Mouse (Mus musculus) megakaryocyte progenitor cell, adult 5-6 weeks (primary cell): Measurements from ENCODE around the gene Psmd9. TPM values are rescaled to one million over a fixed set of nuclear protein-coding genes. Genes with fewer than 3 reads are reported as not detected.
A peak's percentile ranks its signal among the peaks of the same experiment; 100 is the strongest.
"Not testable (repeated sequence)": the region's sequence is repeated elsewhere in the genome, so short reads cannot be mapped to it uniquely, and the experiment has no call there.

ENCODE experiments used
- ATAC-seq: replicated peaks from 2 replicates; pipeline ENCODE4 v1.8.0; 2016; ENCODE audit warnings: mild to moderate bottlenecking, moderate TSS enrichment, inconsistent platforms; ENCODE audit not compliant: poor library complexity
- total RNA-seq, 2 experiments: library from RNA; stranded (forward) in 1 of 2; stranded (reverse) in 1 of 2; fragments of 157-497, 149-512 nt in 1 of 2; fragments of 200-1000 nt in 1 of 2; gene quantifications; 2 replicates each; pipeline versions ENCODE4 v1.2.3 to v1.2.4; 2015 to 2017

The Psmd9 gene
- total RNA-seq, 2 experiments from 2014 or later: 19.4 to 23.9 TPM

- no peak for ATAC-seq
Observed at GRCm38 (mm10) chr5:123190912-123191311, 21.7 kb downstream of the Psmd9 start.

DNA sequence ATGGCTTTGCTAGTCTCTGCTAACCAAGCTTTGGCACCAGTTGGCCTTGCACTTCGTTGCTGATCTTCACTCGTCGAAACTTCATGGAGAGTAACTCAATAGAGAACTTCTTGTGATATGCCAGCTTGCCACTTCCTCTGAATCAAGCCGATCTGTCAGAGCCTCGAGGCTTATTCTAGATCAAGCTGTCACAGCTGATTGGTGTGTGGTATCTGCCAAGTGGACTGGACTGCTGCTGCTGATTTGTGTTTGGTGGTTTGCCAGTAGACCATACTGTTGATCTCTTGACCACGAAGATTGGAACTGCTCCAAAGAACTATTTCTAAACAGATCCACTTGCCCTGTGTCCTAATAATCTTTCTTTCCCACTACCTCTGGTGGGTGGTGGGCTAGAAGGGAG lies 22.2 kb downstream of the Psmd9 start:
- 0 out of 2 replicates have a peak, but pooled peaks have one; percentile 22 for ATAC-seq

DNA sequence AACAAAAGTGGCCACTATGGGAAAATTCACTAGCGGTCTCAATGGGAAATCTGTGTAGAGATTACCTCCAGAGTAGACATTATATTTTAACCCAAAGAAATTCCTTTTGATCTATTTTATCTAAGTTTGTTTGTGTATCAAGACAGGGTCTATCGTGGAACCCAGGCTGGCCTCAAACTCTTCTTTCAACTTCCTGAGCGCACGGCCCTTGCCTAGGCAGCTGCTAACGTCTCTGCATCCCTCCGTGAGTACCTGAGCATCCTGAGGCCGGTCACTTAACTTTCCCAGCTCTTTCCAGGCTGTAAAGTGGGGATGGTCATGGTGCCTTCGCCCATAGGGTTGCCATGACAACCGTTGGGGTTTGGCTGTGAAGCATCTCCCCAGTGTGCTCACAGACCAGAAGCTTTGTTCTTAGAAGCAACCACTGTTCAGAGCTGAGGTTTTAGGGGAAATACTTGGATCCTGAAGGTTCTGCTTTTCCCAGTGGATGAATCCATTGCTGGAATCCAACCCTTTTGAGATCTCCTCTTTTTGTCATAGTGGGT lies 23.5 kb downstream of the Psmd9 start:
- ATAC-seq: no peak

DNA sequence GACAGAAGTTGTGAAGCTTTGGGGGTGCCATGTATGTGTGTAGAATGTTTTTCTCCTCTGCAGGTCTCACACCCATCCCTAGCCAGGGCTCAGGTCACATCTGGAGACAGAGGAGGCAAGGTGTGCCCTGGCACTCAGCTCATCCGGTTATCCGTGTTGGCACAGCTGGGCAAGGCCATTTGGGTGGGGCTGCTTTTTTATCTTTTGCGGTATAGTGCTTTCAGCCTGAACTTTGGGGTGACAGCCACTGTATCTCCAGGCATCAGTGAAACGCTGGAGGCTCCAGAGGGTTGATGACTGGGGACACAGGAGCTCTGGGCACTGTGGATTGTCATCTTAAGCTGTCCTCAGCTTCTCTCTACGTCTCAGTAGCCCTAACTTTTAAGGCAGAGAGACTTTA lies 24.2 kb downstream of the Psmd9 start:
- ATAC-seq: peak; percentile 92

DNA sequence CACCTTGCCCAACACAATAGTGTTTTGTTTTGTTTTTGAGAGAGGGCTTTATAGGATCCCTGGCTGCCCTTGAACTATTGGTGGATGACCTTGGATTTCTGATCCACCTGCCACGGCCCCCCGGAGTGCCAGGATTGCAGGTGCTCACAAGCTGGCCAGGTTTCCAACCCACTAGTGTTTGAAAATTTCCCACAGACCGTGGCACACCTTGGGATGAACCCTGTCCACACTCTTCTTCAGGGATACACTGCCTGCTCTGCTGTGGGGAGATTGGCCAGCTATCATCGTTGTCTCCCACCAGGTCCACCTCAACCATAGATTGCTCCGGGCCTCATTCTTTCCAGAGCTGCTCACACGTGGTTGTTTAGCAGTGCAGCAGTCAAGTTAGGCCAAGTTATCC lies 25.6 kb downstream of the Psmd9 start:
- no peak for ATAC-seq

DNA sequence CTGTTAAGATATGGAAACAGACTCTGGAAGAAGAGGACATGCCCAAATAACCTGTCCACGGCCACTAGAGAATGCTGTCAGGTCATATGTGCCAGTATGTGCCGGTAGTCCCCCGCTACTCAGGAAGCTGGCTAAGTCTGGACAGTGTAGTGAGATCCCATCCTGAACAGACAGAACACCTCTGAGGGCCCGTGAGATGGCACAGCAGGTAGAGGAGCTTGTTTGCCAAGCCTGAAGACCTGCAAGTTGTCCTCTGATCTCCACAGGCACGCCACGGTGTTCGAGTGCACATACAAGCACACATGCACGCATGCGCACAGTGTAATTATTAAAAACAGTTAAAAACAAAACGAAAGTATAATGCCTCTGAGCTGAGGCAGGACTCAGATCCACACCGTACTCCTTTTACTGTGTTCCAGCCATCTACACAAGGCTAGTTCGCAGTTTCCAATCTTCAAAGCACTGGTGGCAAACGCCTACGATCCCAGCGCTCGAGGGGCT lies 26.3 kb downstream of the Psmd9 start:
- no peak for ATAC-seq

DNA sequence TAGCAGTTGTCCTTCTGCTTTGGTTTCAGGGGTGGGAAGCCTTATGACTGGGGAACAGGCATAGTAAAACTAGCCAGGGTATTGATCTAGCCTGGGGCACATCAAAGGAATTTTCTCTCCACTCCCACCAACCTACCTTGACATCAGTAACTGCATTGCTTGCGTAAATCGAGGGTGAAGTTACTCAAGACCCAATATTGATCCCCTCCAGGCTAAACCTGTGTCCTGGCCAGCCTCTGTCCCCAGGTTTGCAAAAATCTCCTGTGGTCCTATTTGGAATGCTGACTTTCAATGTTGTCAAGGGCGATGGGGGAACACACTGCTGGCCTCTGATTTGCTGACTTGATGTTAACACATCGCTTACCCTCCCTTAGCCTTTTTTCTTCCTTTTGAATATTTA lies 27.5 kb downstream of the Psmd9 start:
- ATAC-seq: no peak

DNA sequence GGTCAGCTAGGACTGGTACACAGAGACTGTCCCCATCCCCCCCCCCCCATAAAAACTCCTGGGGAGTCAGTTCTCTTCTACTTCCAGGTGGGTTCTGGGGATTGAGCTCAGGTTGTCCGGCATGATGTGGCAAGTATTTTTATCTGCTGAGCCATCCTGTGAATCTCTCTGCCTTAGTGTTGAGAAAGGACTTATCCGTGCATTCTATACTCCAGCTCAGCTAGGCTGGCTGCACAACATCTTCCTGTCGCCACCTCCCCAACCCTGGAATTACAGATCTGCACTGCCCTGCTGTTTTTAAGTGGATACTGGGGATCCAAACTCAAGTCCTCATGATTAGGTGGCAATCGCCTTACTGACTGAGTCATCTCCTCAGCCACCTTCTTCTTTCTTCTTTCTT lies 29.3 kb downstream of the Psmd9 start:
- ATAC-seq: no peak

DNA sequence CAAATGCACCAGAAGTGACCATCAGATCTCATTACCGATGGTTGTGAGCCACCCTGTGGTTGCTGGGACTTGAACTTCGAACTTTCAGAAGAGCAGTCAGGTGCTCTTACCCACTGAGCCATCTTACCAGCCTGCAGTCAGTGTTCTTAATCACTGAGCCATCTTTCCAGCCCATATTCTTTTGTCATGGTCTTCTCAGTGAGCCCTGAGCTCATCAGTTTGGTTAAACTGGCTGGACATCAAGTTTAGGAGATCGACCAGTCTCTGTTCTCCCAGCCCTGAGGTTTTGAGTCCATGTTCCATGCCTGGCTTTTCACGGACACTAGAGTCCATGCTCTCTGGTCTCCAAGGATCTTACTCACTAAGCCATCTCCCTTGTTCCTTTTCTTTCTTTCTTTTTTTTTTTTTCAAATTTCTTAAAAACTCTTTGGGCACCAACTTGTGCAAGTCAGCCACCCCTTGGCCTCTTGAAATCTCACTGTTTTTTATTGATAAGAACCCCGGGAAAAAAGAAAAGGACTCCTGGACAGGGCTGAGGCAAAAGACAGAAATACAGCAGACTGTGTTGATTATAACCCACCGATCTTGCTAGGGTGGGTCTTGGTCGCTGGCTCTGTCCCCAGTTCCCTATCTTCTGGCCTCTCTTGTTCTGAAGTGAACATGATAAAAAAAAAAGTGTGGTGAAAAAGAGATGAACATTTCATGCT lies 31.8 kb downstream of the Psmd9 start:
- peak; percentile 94 for ATAC-seq

- ATAC-seq: no peak; the same call in 1 of the 2 replicates
Observed at GRCm38 (mm10) chr5:123201523-123201892, 32.3 kb downstream of the Psmd9 start.

- 0 out of 2 replicates have a peak, but pooled peaks have one; percentile 38 for ATAC-seq
Observed at GRCm38 (mm10) chr5:123201987-123202386, 32.8 kb downstream of the Psmd9 start.

DNA sequence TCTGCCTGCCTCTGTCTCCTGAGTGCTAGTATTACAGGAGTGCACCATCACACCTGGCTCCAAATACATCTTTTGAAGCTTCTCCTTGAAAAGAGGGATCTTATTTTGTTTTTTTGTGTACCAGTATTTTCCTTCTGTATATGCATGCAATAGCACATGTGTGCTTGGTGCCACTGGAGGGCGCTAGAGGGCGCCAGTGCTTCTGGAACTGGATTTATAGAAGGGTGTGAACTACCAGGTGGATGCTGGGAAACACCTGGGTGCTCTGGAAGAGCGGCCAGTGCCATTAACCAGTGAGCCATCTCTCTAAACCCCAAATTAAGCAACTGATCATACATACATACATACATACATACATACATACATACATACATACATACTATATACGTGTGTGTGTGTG lies 33.6 kb downstream of the Psmd9 start:
- ATAC-seq: peak; percentile 33; the same call in 1 of the 2 replicates

- not testable (repeated sequence) for ATAC-seq
Observed at GRCm38 (mm10) chr5:123203591-123203990, 34.4 kb downstream of the Psmd9 start.

DNA sequence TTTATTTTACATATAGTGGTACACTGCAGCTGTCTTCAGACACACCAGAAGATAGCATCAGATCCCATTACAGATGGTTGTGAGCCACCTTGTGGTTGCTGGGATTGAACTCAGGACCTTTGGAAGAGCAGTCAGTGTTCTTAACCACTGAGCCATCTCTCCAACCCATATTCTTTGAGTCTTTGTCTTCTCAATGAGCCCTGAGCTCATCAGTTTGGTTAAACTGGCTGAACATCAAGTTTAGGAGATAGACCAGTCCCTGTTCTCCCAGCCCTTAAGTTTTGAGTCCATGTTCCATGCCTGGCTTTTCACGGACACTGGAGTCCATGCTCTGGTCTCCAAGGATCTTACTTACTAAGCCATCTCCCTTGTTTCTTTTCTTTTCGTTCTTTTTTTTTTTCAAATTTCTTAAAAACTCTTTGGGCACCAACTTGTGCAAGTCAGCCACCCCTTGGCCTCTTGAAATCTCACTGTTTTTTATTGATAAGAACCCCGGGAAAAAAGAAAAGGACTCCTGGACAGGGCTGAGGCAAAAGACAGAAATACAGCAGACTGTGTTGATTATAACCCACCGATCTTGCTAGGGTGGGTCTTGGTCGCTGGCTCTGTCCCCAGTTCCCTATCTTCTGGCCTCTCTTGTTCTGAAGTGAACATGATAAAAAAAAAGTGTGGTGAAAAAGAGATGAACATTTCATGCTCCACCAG lies 53.3 kb downstream of the Psmd9 start:
- ATAC-seq: peak; percentile 87

GRCm38 (mm10) chr5:123223051-123223410 lies 53.8 kb downstream of the Psmd9 start:
- ATAC-seq: peak; percentile 75

DNA sequence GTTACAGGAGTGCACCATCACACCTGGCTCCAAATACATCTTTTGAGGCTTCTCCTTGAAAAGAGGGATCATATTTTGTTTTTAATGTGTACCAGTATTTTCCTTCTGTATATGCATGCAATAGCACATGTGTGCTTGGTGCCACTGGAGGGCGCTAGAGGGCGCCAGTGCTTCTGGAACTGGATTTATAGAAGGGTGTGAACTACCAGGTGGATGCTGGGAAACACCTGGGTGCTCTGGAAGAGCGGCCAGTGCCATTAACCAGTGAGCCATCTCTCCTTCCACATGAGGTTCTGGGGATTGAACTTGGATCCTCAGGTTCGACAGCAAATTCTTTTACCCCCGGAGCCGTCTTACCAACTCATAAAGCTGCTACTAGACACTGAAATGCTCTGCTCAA lies 54.6 kb downstream of the Psmd9 start:
- not testable (repeated sequence) for ATAC-seq

- ATAC-seq: no peak
Observed at GRCm38 (mm10) chr5:123226851-123227250, 57.6 kb downstream of the Psmd9 start.

- peak; percentile 98 for ATAC-seq
Observed at GRCm38 (mm10) chr5:123227762-123228523, 58.7 kb downstream of the Psmd9 start.

DNA sequence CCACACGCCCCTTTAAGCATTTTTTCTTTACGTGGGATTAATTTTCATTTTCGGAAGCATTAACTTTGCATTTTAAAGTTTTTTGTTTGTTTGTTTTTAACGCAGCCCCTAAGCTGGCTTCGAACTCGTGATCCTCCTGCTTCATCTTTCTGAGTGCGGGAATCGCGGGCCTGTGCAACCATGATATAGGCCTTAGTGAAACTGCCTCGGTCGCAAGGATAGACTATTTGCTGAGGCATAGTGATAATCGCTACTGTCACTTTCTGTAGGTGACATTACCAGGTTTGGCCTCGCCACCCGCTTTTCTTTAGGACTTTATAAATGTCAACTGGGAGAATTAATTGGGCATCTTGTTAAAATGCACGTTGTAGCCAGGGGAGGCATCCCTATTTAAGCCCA lies 59.3 kb downstream of the Psmd9 start:
- 0 out of 2 replicates have a peak, but pooled peaks have one; percentile 19 for ATAC-seq

- no peak for ATAC-seq
Observed at GRCm38 (mm10) chr5:123229296-123229695, 60.1 kb downstream of the Psmd9 start.

- ATAC-seq: no peak
Observed at GRCm38 (mm10) chr5:123232180-123232579, 63.0 kb downstream of the Psmd9 start.
